Mouse (Mus musculus) thymus, adult 2 months (tissue): ENCODE results near the gene Stat6. TPM values are rescaled to one million over a fixed set of nuclear protein-coding genes. Genes with fewer than 3 reads are reported as not detected.

Experiments
- DNase-seq: peaks from one replicate; pipeline ENCODE4 v3.0.0; 2021
- H3K27ac ChIP-seq: fragments of 200-500 bp; 2 replicates; pipeline ENCODE4 v1.5.1; 2012; ENCODE audit warnings: low read length, control low read depth; ENCODE audit not compliant: control insufficient read depth, insufficient read depth
- H3K27me3 ChIP-seq: fragments of 200-500 bp; 2 replicates; pipeline ENCODE4 v1.6.1; 2012; ENCODE audit warnings: mild to moderate bottlenecking, low read length, moderate library complexity, mixed read lengths; ENCODE audit not compliant: control insufficient read depth, insufficient read depth
- H3K36me3 ChIP-seq: fragments of 200-500 bp; 2 replicates; pipeline ENCODE4 v1.6.1; 2012; ENCODE audit warnings: mild to moderate bottlenecking, low read length, moderate library complexity; ENCODE audit not compliant: control insufficient read depth, insufficient read depth
- H3K4me1 ChIP-seq: fragments of 200-500 bp; replicated peaks from 2 replicates; pipeline ENCODE4 v1.6.1; 2012; ENCODE audit warnings: low read length; ENCODE audit not compliant: control insufficient read depth, insufficient read depth
- H3K4me3 ChIP-seq: fragments of 200-500 bp; 2 replicates; pipeline ENCODE4 v1.5.1; 2012; ENCODE audit warnings: mild to moderate bottlenecking, low read length, control low read depth, moderate library complexity; ENCODE audit not compliant: control insufficient read depth, insufficient read depth
- CTCF ChIP-seq: fragments of 200-500 bp; IDR thresholded peaks from 2 replicates; pipeline ENCODE4 v1.5.1; 2012; ENCODE audit warnings: mild to moderate bottlenecking, control low read depth, low read length, moderate library complexity, borderline replicate concordance; ENCODE audit not compliant: control insufficient read depth, poor library complexity, insufficient read depth; ENCODE audit errors: extremely low read depth
- POLR2A ChIP-seq: fragments of 200-500 bp; IDR thresholded peaks from 2 replicates; pipeline ENCODE4 v1.6.1; 2012; ENCODE audit warnings: mild to moderate bottlenecking, low read length, control low read depth, moderate library complexity; ENCODE audit not compliant: control insufficient read depth, poor library complexity, insufficient read depth; ENCODE audit errors: extremely low read depth
- WGBS: fragments of 180-500 bp; shearing (Covaris S2); methylation state at CpG from one replicate; pipeline ENCODE4 v1.1.7; 2018; 5-methylcytosine and 5-hydroxymethylcytosine counted together
- polyA plus RNA-seq: library from polyadenylated mRNA; depleted of rRNA; stranded (reverse); fragments of >200 nt; gene quantifications from 2 replicates; pipeline ENCODE4 v1.2.3, GENCODE M21; 2012

Stat6 gene
- polyA plus RNA-seq, 1 experiment = 185 TPM

GRCm38 (mm10) chr10:127607059-127607458 is 35.7 kb upstream of the Stat6 start:
- WGBS = 87% methylated on average over 7 of the region's 7 CpGs
- H3K36me3 ChIP-seq = no peaks in the 10 kb centered on the region
- H3K27me3 ChIP-seq = no peaks in the 10 kb centered on the region
- peaks cover 14% of the 10 kb centered on the region for H3K4me1 ChIP-seq
- H3K4me3 ChIP-seq = no peak overlapping the region
- no peak overlapping the region for H3K27ac ChIP-seq
- no peak for DNase-seq
- TF ChIP-seq POLR2A (no peak), CTCF (no peak)

- no peak overlapping the region for H3K4me3 ChIP-seq
- no peak for DNase-seq
- no peak overlapping the region for H3K27ac ChIP-seq
- H3K36me3 ChIP-seq = no peaks in the 10 kb centered on the region
- TF ChIP-seq POLR2A (no peak), CTCF (no peak)
- no peaks in the 10 kb centered on the region for H3K27me3 ChIP-seq
- WGBS = 92% methylated on average over 9 of the region's 9 CpGs
- peaks cover 11% of the 10 kb centered on the region for H3K4me1 ChIP-seq
Observed at GRCm38 (mm10) chr10:127609415-127610065, 33.2 kb upstream of the Stat6 start.

- H3K27ac ChIP-seq = no peak overlapping the region
- WGBS = 94% methylated on average over 9 of the region's 9 CpGs
- no peaks in the 10 kb centered on the region for H3K36me3 ChIP-seq
- H3K4me3 ChIP-seq = no peak overlapping the region
- TF ChIP-seq CTCF (no peak), POLR2A (no peak)
- no peak for DNase-seq
- H3K4me1 ChIP-seq = peaks cover 11% of the 10 kb centered on the region
- H3K27me3 ChIP-seq = no peaks in the 10 kb centered on the region
Observed at GRCm38 (mm10) chr10:127610066-127610415, 32.7 kb upstream of the Stat6 start.

GRCm38 (mm10) chr10:127612079-127612775 is 30.6 kb upstream of the Stat6 start:
- Histone ChIP-seq H3K4me3 (no peak overlapping the region), H3K4me1 (peaks cover 15% of the 10 kb centered on the region), H3K27me3 (no peaks in the 10 kb centered on the region), H3K27ac (no peak overlapping the region), H3K36me3 (no peaks in the 10 kb centered on the region)
- TF ChIP-seq POLR2A (no peak), CTCF (no peak)
- WGBS = 94% methylated on average over 14 of the region's 14 CpGs
- no peak for DNase-seq

GRCm38 (mm10) chr10:127614236-127615033 is 28.4 kb upstream of the Stat6 start:
- TF ChIP-seq CTCF (no peak), POLR2A (no peak)
- H3K27ac ChIP-seq = no peak overlapping the region
- DNase-seq = no peak
- 56% methylated on average over 12 of the region's 12 CpGs for WGBS
- H3K4me1 ChIP-seq = peaks cover 15% of the 10 kb centered on the region
- no peaks in the 10 kb centered on the region for H3K36me3 ChIP-seq
- H3K27me3 ChIP-seq = no peaks in the 10 kb centered on the region
- H3K4me3 ChIP-seq = no peak overlapping the region

GRCm38 (mm10) chr10:127615034-127615374 is 27.8 kb upstream of the Stat6 start:
- H3K27ac ChIP-seq = no peak overlapping the region
- DNase-seq = no peak
- WGBS = 79% methylated on average over 2 of the region's 2 CpGs
- H3K4me3 ChIP-seq = no peak overlapping the region
- peaks cover 15% of the 10 kb centered on the region for H3K4me1 ChIP-seq
- TF ChIP-seq CTCF = no peak
- no peak for TF ChIP-seq POLR2A
- no peaks in the 10 kb centered on the region for H3K27me3 ChIP-seq
- H3K36me3 ChIP-seq = no peaks in the 10 kb centered on the region
